Mouse (Mus musculus): ENCODE results near the gene Tec.

Gene Tec

DNA sequence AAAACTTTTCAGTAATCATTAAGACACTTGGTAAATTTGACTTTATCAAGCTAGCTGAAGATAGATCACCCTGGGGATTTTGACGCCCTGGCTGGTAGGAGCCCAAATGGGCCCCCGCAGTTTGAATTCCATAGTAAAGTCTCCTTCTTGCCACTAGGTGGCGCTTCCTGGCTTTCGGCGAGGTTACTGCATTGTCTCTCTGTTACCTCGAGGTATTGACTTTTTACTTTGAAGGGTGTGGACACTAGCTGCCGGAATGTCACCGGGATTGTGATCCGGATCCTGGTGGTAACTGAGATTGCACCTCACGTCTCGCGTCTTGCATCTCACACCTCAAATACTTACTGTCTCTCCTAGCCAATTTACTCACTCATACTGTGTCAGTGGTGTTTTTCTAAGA, 23.3 kb upstream of the Tec start:
- DNase-seq (ENCODE audit: low spot score), result peak; percentile 55

- DNase-seq (ENCODE audit: low spot score), result no peak
These were observed 20.0 kb upstream of the Tec start for GRCm38 (mm10) chr5:72888260-72888659.

DNA sequence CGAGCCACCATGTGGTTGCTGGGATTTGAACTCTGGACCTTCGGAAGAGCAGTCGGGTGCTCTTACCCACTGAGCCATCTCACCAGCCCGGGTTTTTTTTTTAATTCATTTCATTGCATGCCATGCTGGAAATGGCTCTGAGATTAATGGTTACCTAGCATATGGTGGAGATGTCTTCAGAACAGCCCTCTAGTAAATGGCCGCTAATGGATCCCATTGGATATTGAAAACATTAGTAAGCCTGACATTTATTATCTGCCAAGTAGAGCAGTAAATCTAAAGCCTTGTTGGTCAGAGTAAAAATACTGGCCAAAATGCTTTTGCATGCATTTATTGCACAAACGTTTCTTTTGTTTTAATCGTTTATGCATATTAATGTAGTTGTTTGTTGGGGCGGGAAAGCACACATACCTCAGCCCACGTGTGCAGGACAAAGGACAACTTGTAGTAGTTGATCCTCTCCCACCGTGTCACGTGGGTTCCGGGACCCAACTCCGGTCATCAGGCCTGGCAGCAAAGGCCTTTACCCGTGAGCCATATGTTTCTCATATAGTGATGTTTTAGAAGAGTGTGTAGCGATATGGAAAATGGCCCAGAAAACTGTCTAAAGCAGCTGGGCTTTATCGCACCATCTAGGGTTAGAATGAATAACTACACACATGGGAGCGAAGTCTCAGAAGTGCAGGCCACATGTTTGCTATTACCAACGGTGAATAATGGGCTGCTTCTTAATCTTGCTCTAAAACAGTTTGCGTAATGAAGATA, 18.4 kb upstream of the Tec start:
- no peak for DNase-seq (ENCODE audit: low spot score)

DNA sequence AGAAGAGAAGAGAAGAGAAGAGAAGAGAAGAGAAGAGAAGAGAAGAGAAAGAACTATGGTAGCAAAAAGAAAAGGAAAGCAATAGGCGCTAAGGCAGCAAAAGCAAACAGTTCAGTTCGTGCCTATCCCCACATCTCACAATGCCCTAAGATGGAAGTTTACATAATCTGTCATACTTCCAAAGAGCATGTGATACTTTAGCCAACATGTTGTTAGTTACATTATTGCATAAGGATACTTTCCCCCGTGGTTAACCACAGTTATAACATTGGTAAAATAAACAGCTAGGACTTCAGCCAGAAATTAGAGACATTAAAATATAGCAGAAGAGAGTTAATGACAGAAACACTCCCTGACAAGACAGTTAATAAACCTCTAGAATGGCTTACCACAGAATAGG, 15.4 kb upstream of the Tec start:
- no peak for DNase-seq (ENCODE audit: low spot score)

DNA sequence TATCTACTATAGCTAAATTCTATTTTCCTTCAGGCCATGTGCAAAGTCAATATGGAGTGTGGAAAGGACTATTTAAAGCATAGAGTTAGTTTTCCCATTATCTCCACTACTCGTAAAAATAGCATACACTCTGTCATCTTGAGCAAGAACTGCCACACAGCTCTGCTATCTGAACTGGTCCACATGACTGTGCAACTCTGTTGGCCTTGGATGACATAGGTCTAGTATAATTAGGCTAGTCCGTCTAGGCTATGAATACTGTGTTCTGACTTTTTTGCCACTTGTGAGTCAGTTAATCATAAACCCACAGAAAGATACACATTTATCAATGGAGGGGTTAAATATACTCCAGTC, 14.1 kb upstream of the Tec start:
- no peak for DNase-seq (ENCODE audit: low spot score)

DNA sequence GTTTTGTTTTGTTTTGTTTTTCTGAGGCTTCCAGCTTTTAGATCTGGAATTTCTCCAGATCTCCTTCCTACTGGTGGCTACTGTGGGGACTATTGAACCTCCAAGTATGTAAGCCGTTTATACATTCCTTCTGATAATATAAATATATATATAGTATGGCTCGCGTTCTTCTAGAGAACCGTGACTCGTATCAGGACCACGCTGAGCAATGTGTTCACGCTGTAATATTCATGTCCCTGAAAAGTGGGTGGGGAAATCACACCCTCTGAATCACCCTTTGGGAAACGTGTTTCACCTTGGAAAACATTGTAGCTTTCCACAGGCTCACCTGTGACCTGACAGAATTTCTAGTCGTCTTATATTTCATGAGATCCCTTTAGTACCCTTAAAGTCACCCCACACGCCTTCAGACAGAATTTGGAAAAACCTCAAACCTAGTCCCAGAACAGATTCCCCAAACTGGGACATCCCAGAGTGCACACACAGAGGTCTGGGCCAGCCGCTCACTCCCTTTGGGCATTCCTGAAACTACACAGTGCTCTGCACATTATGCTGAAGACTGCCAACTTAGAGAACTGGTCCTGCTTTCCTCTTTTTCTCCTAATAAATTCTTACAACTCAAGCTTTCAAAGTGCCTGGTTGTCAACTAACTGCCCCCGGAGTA, 13.6 kb upstream of the Tec start:
- DNase-seq (ENCODE audit: low spot score), result no peak

DNA sequence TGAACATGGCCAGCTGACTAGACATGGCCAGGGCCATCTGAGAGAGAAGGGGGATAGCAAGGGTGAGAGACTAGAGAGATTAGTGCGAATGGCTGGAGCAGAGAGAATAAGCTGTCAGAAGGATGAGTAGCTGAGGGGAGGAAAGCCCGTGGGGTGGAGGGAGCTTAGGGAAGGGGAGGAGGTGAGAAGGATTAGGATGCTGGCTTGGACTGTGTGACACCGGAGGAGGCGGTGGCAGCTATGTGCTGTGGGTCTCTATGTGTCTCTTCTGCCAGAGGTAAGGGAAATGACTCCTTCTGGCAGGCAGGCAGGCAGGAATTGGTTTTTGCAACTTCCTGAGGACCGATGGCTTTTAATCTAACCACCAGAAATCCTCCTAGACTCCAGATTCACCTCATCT, 11.5 kb upstream of the Tec start:
- no peak for DNase-seq (ENCODE audit: low spot score)

GRCm38 (mm10) chr5:72871114-72871513, 2.8 kb upstream of the Tec start:
- no peak for DNase-seq (ENCODE audit: low spot score)

DNA sequence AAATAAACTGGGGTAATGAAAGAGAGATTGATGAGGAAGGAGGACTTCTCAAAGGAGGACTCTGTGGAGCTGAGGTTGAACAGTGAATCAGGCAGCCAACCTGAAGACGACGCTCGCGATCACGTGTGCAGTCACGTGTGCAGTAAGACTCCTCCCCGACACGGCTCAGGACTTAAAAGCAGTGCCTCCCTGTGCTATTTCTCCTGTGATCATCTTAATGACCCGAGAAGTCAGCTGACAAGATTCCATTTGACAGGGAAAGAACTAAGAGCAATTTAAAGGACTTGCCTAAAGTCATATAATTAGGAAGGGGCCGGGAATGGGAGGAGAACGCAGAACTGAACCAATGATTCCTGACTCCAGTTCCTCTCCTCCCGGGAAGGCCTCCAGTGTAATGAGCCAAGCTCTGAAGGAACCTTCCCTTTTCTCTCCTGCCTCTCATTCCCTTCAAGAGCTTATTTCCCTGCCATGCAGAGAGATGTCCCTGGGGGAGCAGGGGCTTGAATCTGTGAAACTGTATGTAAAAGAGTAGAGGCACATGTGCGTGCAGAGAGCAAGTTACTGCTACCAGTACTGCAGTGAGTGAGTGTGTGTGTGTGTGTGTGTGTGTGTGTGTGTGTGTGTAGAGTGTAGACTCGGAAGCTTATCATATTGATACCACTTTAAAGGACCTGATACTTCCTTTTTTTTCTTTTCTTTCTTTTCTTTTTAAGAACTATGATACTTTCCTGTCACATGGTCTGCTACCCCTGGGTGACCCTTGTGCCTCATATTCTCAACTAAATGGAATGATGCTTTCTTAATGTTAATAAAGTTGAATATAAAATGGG, 1.7 kb upstream of the Tec start:
- no peak for DNase-seq (ENCODE audit: low spot score)

DNA sequence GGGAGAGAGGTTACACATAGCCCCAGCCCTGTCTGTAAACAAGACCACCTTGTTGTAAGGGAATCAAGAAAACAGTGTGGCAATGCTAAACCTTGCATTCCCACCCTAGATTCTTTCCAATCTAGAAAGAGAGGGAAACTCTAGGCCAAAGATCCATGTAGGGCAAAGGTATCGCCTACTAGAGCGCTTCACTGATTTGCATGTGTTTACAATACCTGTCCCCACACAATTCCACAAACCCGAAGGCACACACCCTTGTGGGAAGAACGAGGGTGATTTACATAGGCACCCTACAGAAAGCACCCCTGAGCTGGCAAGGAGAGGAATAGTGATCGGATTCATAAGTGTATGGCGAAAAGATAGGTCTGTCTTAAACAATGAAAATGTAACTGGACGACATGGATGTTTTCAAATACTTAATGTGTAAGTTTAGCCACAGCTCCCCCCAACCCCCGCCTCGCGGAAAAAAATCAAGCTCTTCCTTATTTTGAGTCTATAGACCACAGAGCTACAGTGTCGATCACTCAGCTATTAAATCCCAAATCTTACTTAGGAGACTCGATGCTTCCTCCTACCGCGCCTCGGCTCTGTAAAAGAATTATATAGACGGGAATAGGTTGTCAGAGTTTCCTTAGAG, 1.1 kb downstream of the Tec start:
- no peak for DNase-seq (ENCODE audit: low spot score)

DNA sequence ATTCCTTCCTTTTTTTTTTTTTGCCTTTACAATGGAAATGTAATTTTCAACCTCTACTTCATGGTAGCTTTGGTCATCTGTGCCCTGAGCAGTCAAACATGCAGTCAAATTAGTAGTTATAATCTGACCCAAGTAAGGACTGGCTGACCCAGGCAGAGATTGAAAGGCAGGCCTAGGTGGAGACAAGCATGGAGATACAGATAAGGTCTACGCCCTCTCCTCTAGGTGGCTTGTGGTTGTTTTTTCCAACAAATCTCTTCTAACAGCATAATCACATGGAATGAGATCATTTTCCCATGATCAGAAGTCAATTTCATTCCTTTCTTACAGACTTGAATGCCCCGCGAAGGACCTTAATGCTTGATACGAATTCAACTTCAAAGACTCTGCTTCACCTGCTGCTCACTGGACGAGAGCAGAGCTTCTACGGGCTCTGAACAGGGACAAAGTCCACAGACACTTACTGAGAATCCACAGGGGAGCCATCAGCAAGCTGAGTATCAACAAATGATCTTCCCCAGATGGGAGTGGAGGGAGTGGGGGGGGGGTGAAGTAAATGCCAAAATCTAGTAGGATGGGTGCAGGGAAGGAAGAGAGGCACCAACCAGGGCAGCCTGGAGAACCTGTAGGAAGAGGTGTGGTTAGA, 1.9 kb downstream of the Tec start:
- DNase-seq (ENCODE audit: low spot score), result no peak

DNA sequence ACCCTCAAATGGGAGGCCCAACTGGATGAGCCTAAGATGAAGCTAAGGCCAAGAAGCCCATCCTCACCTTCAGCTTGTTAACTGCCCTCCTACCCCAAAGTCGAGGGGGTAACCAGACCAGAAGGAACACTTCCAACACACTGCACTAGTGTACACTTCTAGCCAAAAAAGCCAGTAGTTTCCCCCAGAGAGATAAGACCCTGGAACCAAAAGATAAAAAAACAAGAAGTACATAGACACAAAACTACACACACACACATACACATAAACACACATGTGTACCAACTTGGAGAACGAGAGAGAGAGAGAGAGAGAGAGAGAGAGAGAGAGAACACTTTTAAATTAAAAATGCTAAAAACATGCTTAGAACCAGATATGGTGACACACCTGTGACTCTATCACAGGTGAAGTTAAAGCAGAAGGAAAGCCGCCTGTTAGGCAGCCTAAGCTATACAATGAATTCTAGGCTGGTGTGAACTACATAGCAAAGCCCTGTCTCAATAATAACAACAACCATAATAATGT, 3.6 kb downstream of the Tec start:
- DNase-seq (ENCODE audit: low spot score), result no peak

DNA sequence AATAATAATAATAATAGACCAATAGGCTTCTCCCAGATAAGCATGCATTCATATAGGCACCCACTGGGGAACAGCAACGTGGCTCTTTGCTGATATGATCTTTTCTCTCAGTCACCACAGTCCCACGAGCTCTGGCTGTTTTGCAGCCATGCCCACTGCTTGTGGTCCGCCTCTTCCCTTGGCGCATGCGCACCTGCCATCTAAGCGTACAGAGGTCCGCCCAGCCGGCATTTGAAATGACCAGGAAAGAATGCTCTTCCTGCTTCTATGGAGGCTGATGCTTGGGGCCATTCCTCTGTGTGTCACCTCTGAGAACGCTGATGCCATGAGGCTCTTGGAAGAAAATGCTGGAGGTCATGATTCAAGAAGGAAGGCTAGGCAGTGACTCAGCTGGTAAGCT, 5.1 kb downstream of the Tec start:
- DNase-seq (ENCODE audit: low spot score), result no peak

- DNase-seq (ENCODE audit: low spot score), result no peak
These were observed 6.4 kb downstream of the Tec start for GRCm38 (mm10) chr5:72861726-72862385.

- no peak for DNase-seq (ENCODE audit: low spot score)
These were observed 7.4 kb downstream of the Tec start for GRCm38 (mm10) chr5:72860899-72861298.

DNA sequence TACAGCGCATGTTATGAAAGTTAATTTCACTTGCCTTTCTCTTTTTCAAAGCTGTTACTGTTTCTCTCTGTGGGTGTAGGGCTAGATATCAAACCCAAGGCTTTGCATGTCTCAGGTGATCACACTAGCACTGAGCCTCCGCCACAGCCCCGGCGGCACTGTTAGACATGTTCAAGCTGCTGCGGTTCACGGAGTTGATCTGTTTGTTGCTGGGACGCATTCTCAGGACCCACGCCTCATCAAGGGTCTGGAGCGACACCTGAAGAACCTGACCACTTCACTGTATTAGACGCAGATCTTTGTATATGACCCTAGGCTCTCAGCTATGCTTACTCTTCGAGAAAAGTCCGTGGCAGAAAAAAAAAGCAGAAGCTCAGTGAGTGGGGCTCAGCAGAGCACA, 10.0 kb downstream of the Tec start:
- no peak for DNase-seq (ENCODE audit: low spot score)

DNA sequence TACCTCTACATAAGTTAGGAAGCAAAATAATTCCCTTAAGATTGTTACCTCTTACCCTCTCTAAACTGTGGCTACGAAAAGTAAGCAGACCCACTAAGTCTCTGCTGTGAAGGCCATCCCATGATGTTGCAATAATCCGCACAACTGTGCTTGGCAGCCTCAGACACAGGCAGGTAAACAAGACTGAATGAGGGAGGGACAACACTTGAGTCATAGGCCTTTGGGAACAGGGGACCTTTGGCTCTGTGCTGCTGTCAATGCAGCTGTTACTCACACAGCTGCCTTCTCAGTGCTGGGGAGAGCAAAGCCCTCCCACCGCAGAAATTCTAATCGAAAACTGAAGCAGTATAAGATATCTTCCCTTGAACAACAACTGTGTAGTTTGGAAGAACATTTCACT, 10.5 kb downstream of the Tec start:
- no peak for DNase-seq (ENCODE audit: low spot score)

- DNase-seq (ENCODE audit: low spot score), result no peak
These were observed 11.9 kb downstream of the Tec start for GRCm38 (mm10) chr5:72856255-72856878.

- DNase-seq (ENCODE audit: low spot score), result peak; percentile 86
These were observed 12.6 kb downstream of the Tec start for GRCm38 (mm10) chr5:72855685-72856124.

GRCm38 (mm10) chr5:72854141-72854990, 13.9 kb downstream of the Tec start:
- DNase-seq (ENCODE audit: low spot score), result no peak
